In the genomic region with DNA sequence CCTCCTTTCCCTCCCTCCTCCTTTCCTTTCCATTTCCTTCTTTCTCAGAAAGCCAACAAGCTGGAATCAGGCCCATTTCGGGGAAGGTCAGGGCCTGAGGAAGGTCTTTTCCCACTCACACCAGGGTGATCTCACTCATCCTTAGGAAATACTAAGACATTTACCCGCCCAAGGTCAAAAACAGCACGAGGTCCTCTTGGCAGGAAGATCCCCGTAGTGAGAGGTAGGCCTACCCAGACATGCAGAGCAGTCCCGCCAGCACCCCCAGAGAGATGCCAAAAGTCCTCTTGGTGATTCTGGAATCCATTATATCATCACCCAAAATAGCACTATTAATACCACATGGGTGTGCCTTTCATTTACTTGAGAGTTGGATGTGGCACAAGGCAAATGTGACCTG, we compare ENCODE assay signal across 18 mouse cellular contexts. TPM values are rescaled to one million over a fixed set of nuclear protein-coding genes. Genes with fewer than 3 reads are reported as not detected.
DNase-seq lines count a peak whose midpoint lies in the region; ATAC-seq and TF ChIP-seq lines count a peak whose summit lies in the region.
"Had no signal": no experiment of that assay in that cellular context is flagged by ENCODE, and none has a peak within 500 bp of the region (broad histone marks: within the 10 kb centered on the region; RNA-seq: fewer than 3 reads in every experiment).

No protein-coding gene starts in this region.

- no peaks in the 10 kb centered on the region for H3K9me3 ChIP-seq in heart, postnatal 0 days (replicated peaks; ENCODE audit: control insufficient read depth, low read length)
- H3K9me3 ChIP-seq: embryonic facial prominence, embryonic 12.5 days; hindbrain, embryonic 10.5 days; neural tube, embryonic 12.5 days had no signal

- WGBS in heart, postnatal 0 days = 25% methylated on average over 5 of the region's 5 CpGs

- no peaks in the 10 kb centered on the region for H3K36me3 ChIP-seq in heart, postnatal 0 days (replicated peaks; ENCODE audit: control insufficient read depth, insufficient read depth, low read length)
- H3K36me3 ChIP-seq: embryonic facial prominence, embryonic 12.5 days; hindbrain, embryonic 10.5 days; neural tube, embryonic 12.5 days had no signal

- no peak overlapping the region for H3K4me3 ChIP-seq in heart, postnatal 0 days (ENCODE audit: low read depth, low read length)
- H3K4me3 ChIP-seq: embryonic facial prominence, embryonic 12.5 days; hindbrain, embryonic 10.5 days; neural tube, embryonic 12.5 days had no signal

- no peaks in the 10 kb centered on the region for H3K27me3 ChIP-seq in heart, postnatal 0 days (ENCODE audit: control insufficient read depth, insufficient read depth, low read length)
- H3K27me3 ChIP-seq: embryonic facial prominence, embryonic 12.5 days; neural tube, embryonic 12.5 days had no signal

- H3K4me2 ChIP-seq in heart, postnatal 0 days (ENCODE audit: low read depth, low read length) = no peak overlapping the region
- H3K4me2 ChIP-seq: embryonic facial prominence, embryonic 12.5 days; neural tube, embryonic 12.5 days had no signal

- peak; percentile 14 to 19 for DNase-seq in cerebellum, postnatal 25 days
- no peak for DNase-seq in cerebellum, postnatal 4 days (ENCODE audit: low spot score in 2 of 2)
- peak; percentile 32 for DNase-seq in R1 (ENCODE audit: low read depth, low spot score)
- DNase-seq in fibroblast of lung, adult 2 months (ENCODE audit: low read depth) = peak; percentile 44
- peak; percentile 66 for DNase-seq in heart, postnatal 0 days (ENCODE audit: low spot score)
- DNase-seq in left cerebral cortex, adult 9 months (ENCODE audit: low spot score in 2 of 2) = no peak
- no peak for DNase-seq in c-Kit-positive CD71-positive TER-119-positive erythroid progenitor cells, embryonic 14.5 days (ENCODE audit: low spot score)
- DNase-seq in urinary bladder, postnatal 4 days (ENCODE audit: low spot score in 2 of 2) = no peak
- DNase-seq: B cell, adult 2 months; cerebellum, adult 11-12 months; kidney, adult 18-20 months; liver; midbrain, embryonic 14.5 days; retina, postnatal 1 day had no signal

- no peak for TF ChIP-seq EP300 in heart, postnatal 0 days (IDR thresholded peaks at IDR 0.05; ENCODE audit: low read depth)

- no peak for TF ChIP-seq CTCF in heart, postnatal 0 days (IDR thresholded peaks at IDR 0.05; ENCODE audit: low read depth)

- peaks cover 8% of the 10 kb centered on the region; the same call in 1 of the 2 replicates for H3K4me1 ChIP-seq in heart, postnatal 0 days (ENCODE audit: control insufficient read depth, insufficient read depth)
- H3K4me1 ChIP-seq: embryonic facial prominence, embryonic 12.5 days; hindbrain, embryonic 10.5 days; neural tube, embryonic 12.5 days had no signal

- no peak overlapping the region for H3K27ac ChIP-seq in heart, postnatal 0 days (ENCODE audit: low read depth)
- H3K27ac ChIP-seq: embryonic facial prominence, embryonic 12.5 days; hindbrain, embryonic 10.5 days; neural tube, embryonic 12.5 days had no signal

- H3K9ac ChIP-seq in heart, postnatal 0 days (replicated peaks; ENCODE audit: low read depth, low read length) = no peak overlapping the region
- H3K9ac ChIP-seq: embryonic facial prominence, embryonic 12.5 days; neural tube, embryonic 12.5 days had no signal

- ATAC-seq in heart, postnatal 0 days (ENCODE audit: insufficient read depth, low read depth) = peak; percentile 90

RNA-seq across cellular contexts. Expression of a gene that starts 36.5 kb away (rescaled TPM):
- 536 and 674 TPM in 2 replicates for total RNA-seq in heart, postnatal 0 days (2014; rRNA removed; ENCODE audit: low replicate concordance)
- polyA plus RNA-seq in heart, postnatal 0 days (2015; fragmentation: Nextera tagmentation; extraction: Ambion mirVana) = 39.6 and 45.0 TPM in 2 replicates
- total RNA-seq: MEL had no signal

Comparison
In these comparisons a context has a peak if more than half of its experiments do, and no peak if none do; other contexts are left out.
1. DNase-seq: peak in cerebellum, postnatal 25 days (2 of 2), R1 (single experiment), fibroblast of lung, adult 2 months (single experiment) and heart, postnatal 0 days (single experiment); none in cerebellum, postnatal 4 days (0 of 2), left cerebral cortex, adult 9 months (0 of 2), c-Kit-positive CD71-positive TER-119-positive erythroid progenitor cells, embryonic 14.5 days (single experiment) and urinary bladder, postnatal 4 days (0 of 2).